Mouse (Mus musculus) ovary, adult 2 months (tissue): Measurements from ENCODE around the gene Qsox2. TPM values are rescaled to one million over a fixed set of nuclear protein-coding genes. Genes with fewer than 3 reads are reported as not detected.

ENCODE experiments used
- polyA plus RNA-seq: library from polyadenylated mRNA; depleted of rRNA; stranded (reverse); fragments of >200 nt; gene quantifications from 2 replicates; pipeline ENCODE4 v1.2.3, GENCODE M21; 2012; rRNA removed

Gene Qsox2
- 37.8 and 41.4 TPM in 2 replicates for polyA plus RNA-seq

GRCm38 (mm10) chr2:26237290-26237782 is at the start of gene Qsox2:
Gene Qsox2 (minus strand): TSS chr2:26237525.

GRCm38 (mm10) chr2:26208126-26208789 is 29.1 kb downstream of the Qsox2 start, which contains the start of gene Lhx3:
Gene Lhx3 (minus strand): TSS chr2:26208289.

Other genes starting within 250 kb of the Qsox2 start
- 51.4 and 59.8 TPM in 2 replicates for gene Ubac1, start 215.8 kb downstream of the Qsox2 start, polyA plus RNA-seq
- gene Nacc2, start 114.3 kb downstream of the Qsox2 start, polyA plus RNA-seq, result 72.1 and 91.7 TPM in 2 replicates
- 0.07 and 0.10 TPM in 2 replicates for gene Lhx3, start 29.2 kb downstream of the Qsox2 start, polyA plus RNA-seq
- 6.9 and 7.1 TPM in 2 replicates for gene Ccdc187, start 57.0 kb upstream of the Qsox2 start, polyA plus RNA-seq
- 106 and 123 TPM in 2 replicates for gene Gpsm1, start 78.0 kb upstream of the Qsox2 start, polyA plus RNA-seq
- 26.7 and 27.7 TPM in 2 replicates for gene Dnlz, start 114.6 kb upstream of the Qsox2 start, polyA plus RNA-seq
- 4.7 and 8.1 TPM in 2 replicates for gene Card9, start 123.4 kb upstream of the Qsox2 start, polyA plus RNA-seq
- 57.2 and 62.3 TPM in 2 replicates for gene Snapc4, start 143.1 kb upstream of the Qsox2 start, polyA plus RNA-seq
- gene Entr1, start 151.8 kb upstream of the Qsox2 start, polyA plus RNA-seq, result 106 and 111 TPM in 2 replicates
- 36.9 and 47.6 TPM in 2 replicates for gene Pmpca, start 151.8 kb upstream of the Qsox2 start, polyA plus RNA-seq
- gene Inpp5e, start 171.7 kb upstream of the Qsox2 start, polyA plus RNA-seq, result 38.9 and 47.6 TPM in 2 replicates
- gene Sec16a, start 207.7 kb upstream of the Qsox2 start, polyA plus RNA-seq, result 94.3 and 145 TPM in 2 replicates